Mouse (Mus musculus) olfactory bulb, adult 2 months (tissue): ENCODE results near the gene Wdr91.

Experiments
- CTCF ChIP-seq: fragments of 200-500 bp; IDR thresholded peaks from 2 replicates; pipeline ENCODE4 v1.5.1; 2012; ENCODE audit warnings: low read depth, mild to moderate bottlenecking, low read length, moderate library complexity; ENCODE audit not compliant: insufficient read depth
- POLR2A ChIP-seq: fragments of 200-500 bp; IDR thresholded peaks from 2 replicates; pipeline ENCODE4 v1.6.1; 2012; ENCODE audit warnings: mild to moderate bottlenecking, low read depth, low read length, moderate library complexity; ENCODE audit not compliant: insufficient read depth

GRCm38 (mm10) chr6:34903441-34903840 lies 7.2 kb downstream of the Wdr91 start:
- TF ChIP-seq CTCF (no peak), POLR2A (no peak)
